Mouse (Mus musculus): ENCODE measurements around the gene Acad12. TPM values are rescaled to one million over a fixed set of nuclear protein-coding genes. Genes with fewer than 3 reads are reported as not detected.

Gene Acad12
- polyA plus RNA-seq, 1 experiment from 2014 or later: 6.7 TPM

DNA sequence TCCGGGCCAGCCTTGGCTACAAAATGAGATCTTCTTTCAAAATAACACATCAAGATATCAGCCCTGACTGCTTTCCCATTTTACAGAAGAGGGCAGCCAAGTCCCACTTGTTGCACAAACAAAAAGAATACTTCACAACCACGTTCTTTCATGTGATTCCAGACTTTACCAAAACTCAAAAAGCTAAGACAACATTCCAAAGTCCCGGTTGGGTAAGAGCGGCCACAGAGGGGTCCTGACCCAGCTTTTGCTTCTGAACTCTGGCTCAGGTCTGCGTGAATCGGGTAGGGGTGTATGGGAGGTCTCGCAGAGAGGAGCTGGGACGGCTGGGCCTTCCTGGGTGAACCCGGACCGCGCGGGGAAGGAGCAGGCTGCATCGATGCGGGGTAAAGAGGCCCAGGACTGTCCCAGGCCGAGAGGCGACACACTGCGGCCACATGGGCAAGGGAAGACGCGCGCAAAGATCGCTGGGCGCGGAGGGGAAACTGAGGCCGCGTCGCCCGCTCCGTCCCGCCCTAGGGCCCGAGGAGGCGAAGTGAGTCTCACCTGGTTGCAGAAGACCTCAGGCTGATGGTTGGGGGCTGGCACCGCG lies 25.8 kb downstream of the Acad12 start:
- H3K4me1 ChIP-seq (ENCODE audit: control insufficient read depth, insufficient read depth, low read length): peaks cover 11% of the 10 kb centered on the region
- H3K27me3 ChIP-seq (ENCODE audit: control insufficient read depth, insufficient read depth, low read length): no peaks in the 10 kb centered on the region
- peak overlapping the region; percentile 86 for H3K9ac ChIP-seq (ENCODE audit: low read length)
- peak overlapping the region; percentile 84 for H3K4me3 ChIP-seq (ENCODE audit: low read length)
- H3K4me2 ChIP-seq (ENCODE audit: low read depth, low read length): peak overlapping the region; percentile 98
- 5% methylated on average over 33 of the region's 33 CpGs for WGBS
- peak; percentile 50 for ATAC-seq (replicated peaks; ENCODE audit: extremely low read depth, insufficient read depth, low FRiP score)
- H3K36me3 ChIP-seq (ENCODE audit: control insufficient read depth, insufficient read depth): no peaks in the 10 kb centered on the region
- H3K27ac ChIP-seq (ENCODE audit: low read length): peak overlapping the region; percentile 40
- no peaks in the 10 kb centered on the region for H3K9me3 ChIP-seq (replicated peaks; ENCODE audit: control insufficient read depth, low read length)

DNA sequence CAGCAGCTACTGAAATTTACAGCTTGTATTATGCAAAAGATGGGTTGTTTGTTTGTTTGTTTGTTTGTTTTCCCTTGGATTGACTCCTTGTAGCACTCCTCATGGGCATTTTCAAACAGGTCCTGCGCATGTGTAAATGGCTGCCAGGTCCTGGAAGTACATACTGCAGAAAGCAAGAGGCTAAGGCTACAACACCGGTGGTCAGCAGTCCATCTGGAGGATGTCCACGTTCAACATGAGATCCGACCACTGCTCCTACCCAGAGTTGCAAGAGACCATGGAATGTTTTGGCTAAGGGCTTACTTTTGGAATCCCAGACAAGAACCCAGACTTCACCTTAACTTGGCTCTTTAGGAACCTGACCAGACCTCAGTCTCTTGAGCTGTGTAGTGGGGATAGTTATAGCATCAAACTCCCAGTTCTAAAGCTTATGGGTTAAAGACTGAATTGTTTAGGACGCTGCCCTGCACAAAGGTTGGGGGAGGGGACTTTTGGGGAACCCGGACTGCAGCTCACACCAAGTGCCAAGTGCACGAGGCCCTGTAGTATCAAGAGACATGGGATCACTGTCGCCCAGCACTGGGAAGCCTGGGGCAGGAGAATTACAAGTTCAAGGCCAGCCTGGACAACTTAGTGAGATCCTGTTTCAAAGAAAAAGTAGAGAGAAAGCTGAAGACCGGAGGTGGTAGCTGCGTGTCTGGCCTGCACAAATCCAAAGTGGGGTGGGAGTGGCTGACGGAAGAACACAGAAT lies 26.5 kb downstream of the Acad12 start:
- Histone ChIP-seq H3K27ac (ENCODE audit: low read length) (no peak overlapping the region), H3K9me3 (replicated peaks; ENCODE audit: control insufficient read depth, low read length) (no peaks in the 10 kb centered on the region), H3K4me2 (ENCODE audit: low read depth, low read length) (peak overlapping the region; percentile 98), H3K4me1 (ENCODE audit: control insufficient read depth, insufficient read depth, low read length) (peaks cover 11% of the 10 kb centered on the region), H3K27me3 (ENCODE audit: control insufficient read depth, insufficient read depth, low read length) (no peaks in the 10 kb centered on the region), H3K9ac (ENCODE audit: low read length) (no peak overlapping the region), H3K4me3 (ENCODE audit: low read length) (peak overlapping the region; percentile 84), H3K36me3 (ENCODE audit: control insufficient read depth, insufficient read depth) (no peaks in the 10 kb centered on the region)
- 68% methylated on average over 11 of the region's 11 CpGs for WGBS
- no peak for ATAC-seq (replicated peaks; ENCODE audit: extremely low read depth, insufficient read depth, low FRiP score)

DNA sequence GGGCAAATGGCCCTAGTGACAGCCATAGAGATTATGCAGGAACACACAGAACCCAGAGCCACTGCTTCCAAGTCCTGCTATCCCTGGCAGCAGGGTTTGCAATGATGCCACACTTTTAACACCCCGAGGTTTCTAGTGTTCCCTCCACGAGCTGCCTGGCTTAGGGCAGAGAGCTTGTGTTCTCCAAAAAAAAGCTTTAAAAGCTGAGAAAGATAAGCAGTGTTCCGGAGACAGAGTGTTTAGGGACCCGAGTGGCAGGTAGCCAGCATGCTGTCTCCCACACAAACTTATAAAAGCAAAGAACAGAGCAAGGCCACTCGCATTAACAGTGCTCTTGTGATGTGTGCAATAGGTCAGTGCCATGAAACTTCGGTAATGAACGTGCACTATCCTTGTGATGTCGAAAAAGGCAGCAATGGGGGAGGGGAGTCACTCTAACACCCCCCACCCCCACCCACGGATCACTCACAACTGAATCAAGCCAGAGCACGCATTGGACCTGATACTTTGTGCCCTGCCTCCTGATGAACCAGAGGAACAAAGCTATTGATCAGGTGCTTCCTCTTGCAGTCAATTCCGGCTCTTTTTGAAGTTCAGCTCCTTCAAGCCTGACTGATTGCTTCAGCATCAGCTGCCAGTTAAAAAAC lies 27.2 kb downstream of the Acad12 start:
- H3K4me1 ChIP-seq (ENCODE audit: control insufficient read depth, insufficient read depth, low read length): peaks cover 16% of the 10 kb centered on the region
- no peaks in the 10 kb centered on the region for H3K9me3 ChIP-seq (replicated peaks; ENCODE audit: control insufficient read depth, low read length)
- no peak for ATAC-seq (replicated peaks; ENCODE audit: extremely low read depth, insufficient read depth, low FRiP score)
- no peaks in the 10 kb centered on the region for H3K27me3 ChIP-seq (ENCODE audit: control insufficient read depth, insufficient read depth, low read length)
- peak overlapping the region; percentile 35; the same call in 1 of the 2 replicates for H3K4me2 ChIP-seq (ENCODE audit: low read depth, low read length)
- no peak overlapping the region for H3K4me3 ChIP-seq (ENCODE audit: low read length)
- no peak overlapping the region for H3K9ac ChIP-seq (ENCODE audit: low read length)
- H3K36me3 ChIP-seq (ENCODE audit: control insufficient read depth, insufficient read depth): no peaks in the 10 kb centered on the region
- WGBS: 49% methylated on average over 11 of the region's 11 CpGs
- H3K27ac ChIP-seq (ENCODE audit: low read length): no peak overlapping the region

DNA sequence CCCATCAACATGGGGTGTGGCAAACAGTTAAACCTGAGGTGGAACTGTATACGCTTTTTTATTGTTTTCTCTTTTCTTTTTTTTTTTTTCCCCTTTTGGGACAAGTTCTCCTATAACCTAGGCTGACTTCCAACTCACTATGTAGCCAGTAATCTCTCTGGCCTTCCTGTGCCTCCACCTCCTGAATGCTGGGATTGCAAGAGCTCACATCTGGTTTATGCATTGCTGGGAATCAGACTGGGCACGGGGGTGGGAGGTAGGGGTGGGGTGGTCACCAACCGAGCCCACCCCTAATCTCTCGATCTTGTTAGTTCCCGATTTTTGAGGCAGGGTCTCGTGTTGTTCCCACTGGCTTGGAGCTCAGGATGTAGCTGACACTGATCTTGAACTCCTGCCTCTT lies 28.8 kb downstream of the Acad12 start:
- H3K4me3 ChIP-seq (ENCODE audit: low read length): no peak overlapping the region
- no peaks in the 10 kb centered on the region for H3K27me3 ChIP-seq (ENCODE audit: control insufficient read depth, insufficient read depth, low read length)
- ATAC-seq (replicated peaks; ENCODE audit: extremely low read depth, insufficient read depth, low FRiP score): no peak
- no peak overlapping the region for H3K27ac ChIP-seq (ENCODE audit: low read length)
- WGBS: 74% methylated on average over 6 of the region's 6 CpGs
- H3K9me3 ChIP-seq (replicated peaks; ENCODE audit: control insufficient read depth, low read length): no peaks in the 10 kb centered on the region
- H3K9ac ChIP-seq (ENCODE audit: low read length): no peak overlapping the region
- no peak overlapping the region for H3K4me2 ChIP-seq (ENCODE audit: low read depth, low read length)
- H3K4me1 ChIP-seq (ENCODE audit: control insufficient read depth, insufficient read depth, low read length): peaks cover 17% of the 10 kb centered on the region
- no peaks in the 10 kb centered on the region for H3K36me3 ChIP-seq (ENCODE audit: control insufficient read depth, insufficient read depth)

DNA sequence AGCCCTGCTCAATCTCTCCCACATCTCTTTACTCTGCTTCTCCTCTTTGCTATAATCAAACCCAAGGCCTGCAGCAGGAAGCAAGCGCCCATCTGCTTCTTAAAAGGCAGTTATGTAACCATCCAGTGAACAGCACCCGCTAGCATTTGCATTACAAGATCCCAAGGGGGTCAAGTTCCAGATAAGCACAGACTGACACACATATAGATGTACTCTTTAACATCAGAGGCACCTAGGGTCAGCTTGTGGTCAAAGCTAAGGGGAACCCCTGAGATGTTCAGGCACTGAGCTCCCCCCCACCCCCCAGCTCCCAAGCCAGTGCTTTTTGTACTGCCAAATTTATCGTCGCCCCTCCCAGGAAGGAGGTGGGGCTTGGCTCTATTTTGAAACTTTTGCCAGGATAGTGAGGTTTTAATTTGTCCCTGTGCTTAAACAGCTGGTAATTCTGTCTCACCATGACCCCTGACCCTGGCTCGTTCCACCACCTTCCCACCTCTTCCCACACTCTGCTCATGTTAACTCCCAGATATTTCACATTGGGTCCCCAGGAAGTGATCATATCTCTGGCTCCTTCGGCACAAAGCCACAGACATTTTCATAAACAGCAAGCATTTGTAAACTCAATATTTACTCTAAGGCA lies 32.2 kb downstream of the Acad12 start:
- WGBS: 46% methylated on average over 6 of the region's 6 CpGs
- no peaks in the 10 kb centered on the region for H3K27me3 ChIP-seq (ENCODE audit: control insufficient read depth, insufficient read depth, low read length)
- peaks cover 19% of the 10 kb centered on the region for H3K4me1 ChIP-seq (ENCODE audit: control insufficient read depth, insufficient read depth, low read length)
- no peak overlapping the region for H3K4me3 ChIP-seq (ENCODE audit: low read length)
- H3K36me3 ChIP-seq (ENCODE audit: control insufficient read depth, insufficient read depth): no peaks in the 10 kb centered on the region
- H3K27ac ChIP-seq (ENCODE audit: low read length): peak overlapping the region; percentile 36; the same call in 1 of the 2 replicates
- no peak overlapping the region for H3K9ac ChIP-seq (ENCODE audit: low read length)
- no peaks in the 10 kb centered on the region for H3K9me3 ChIP-seq (replicated peaks; ENCODE audit: control insufficient read depth, low read length)
- ATAC-seq (replicated peaks; ENCODE audit: extremely low read depth, insufficient read depth, low FRiP score): no peak
- peak overlapping the region; percentile 4; the same call in 1 of the 2 replicates for H3K4me2 ChIP-seq (ENCODE audit: low read depth, low read length)

DNA sequence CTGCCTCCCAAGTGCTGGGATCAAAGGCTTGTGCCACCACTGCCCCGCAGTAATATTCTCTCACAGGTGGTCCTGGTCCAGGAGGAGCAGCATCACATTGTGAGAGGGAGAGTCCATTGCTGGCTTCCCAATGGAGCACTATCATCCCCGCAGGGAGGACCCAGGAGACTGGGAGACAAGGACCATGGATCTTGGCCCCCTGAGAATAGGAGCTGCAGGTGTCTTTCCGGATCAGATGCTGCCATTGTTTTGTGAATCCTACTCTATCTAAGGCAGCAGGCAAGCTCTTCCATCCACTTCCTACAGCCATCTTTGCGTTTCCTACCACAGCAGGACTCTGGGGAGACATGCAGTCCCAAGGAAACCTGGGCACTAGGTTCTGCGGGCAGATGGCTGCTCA lies 33.0 kb downstream of the Acad12 start:
- no peak for ATAC-seq (replicated peaks; ENCODE audit: extremely low read depth, insufficient read depth, low FRiP score)
- Histone ChIP-seq H3K4me3 (ENCODE audit: low read length) (no peak overlapping the region), H3K9me3 (replicated peaks; ENCODE audit: control insufficient read depth, low read length) (no peaks in the 10 kb centered on the region), H3K4me1 (ENCODE audit: control insufficient read depth, insufficient read depth, low read length) (peaks cover 18% of the 10 kb centered on the region), H3K9ac (ENCODE audit: low read length) (no peak overlapping the region), H3K4me2 (ENCODE audit: low read depth, low read length) (no peak overlapping the region), H3K27me3 (ENCODE audit: control insufficient read depth, insufficient read depth, low read length) (no peaks in the 10 kb centered on the region), H3K36me3 (ENCODE audit: control insufficient read depth, insufficient read depth) (no peaks in the 10 kb centered on the region), H3K27ac (ENCODE audit: low read length) (no peak overlapping the region)
- 83% methylated on average over 5 of the region's 5 CpGs for WGBS

DNA sequence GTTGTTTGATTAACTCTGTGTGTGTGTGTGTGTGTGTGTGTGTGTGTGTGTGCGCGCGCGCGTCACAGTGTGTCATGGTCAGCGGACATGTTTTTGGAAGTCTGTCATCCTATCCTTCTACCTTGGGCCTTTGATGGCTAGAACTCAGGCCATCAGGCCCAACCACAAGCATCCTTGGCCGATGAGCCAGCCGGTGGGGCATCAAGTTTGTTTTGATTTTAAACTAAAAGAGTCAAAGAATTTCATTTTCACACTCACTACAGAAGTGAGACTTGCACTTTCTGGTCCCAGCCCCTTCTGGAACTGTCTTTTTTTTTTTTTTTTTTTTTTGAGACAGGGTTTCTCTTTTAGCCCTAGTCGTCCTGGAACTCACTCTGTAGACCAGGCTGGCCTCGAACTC lies 33.7 kb downstream of the Acad12 start:
- Histone ChIP-seq H3K9ac (ENCODE audit: low read length) (no peak overlapping the region), H3K9me3 (replicated peaks; ENCODE audit: control insufficient read depth, low read length) (no peaks in the 10 kb centered on the region), H3K36me3 (ENCODE audit: control insufficient read depth, insufficient read depth) (no peaks in the 10 kb centered on the region), H3K4me2 (ENCODE audit: low read depth, low read length) (no peak overlapping the region), H3K4me1 (ENCODE audit: control insufficient read depth, insufficient read depth, low read length) (peaks cover 18% of the 10 kb centered on the region), H3K27me3 (ENCODE audit: control insufficient read depth, insufficient read depth, low read length) (no peaks in the 10 kb centered on the region), H3K4me3 (ENCODE audit: low read length) (no peak overlapping the region), H3K27ac (ENCODE audit: low read length) (no peak overlapping the region)
- whole genome bisulfite sequencing: 94% methylated on average over 10 of the region's 10 CpGs
- no peak for ATAC-seq (replicated peaks; ENCODE audit: extremely low read depth, insufficient read depth, low FRiP score)

DNA sequence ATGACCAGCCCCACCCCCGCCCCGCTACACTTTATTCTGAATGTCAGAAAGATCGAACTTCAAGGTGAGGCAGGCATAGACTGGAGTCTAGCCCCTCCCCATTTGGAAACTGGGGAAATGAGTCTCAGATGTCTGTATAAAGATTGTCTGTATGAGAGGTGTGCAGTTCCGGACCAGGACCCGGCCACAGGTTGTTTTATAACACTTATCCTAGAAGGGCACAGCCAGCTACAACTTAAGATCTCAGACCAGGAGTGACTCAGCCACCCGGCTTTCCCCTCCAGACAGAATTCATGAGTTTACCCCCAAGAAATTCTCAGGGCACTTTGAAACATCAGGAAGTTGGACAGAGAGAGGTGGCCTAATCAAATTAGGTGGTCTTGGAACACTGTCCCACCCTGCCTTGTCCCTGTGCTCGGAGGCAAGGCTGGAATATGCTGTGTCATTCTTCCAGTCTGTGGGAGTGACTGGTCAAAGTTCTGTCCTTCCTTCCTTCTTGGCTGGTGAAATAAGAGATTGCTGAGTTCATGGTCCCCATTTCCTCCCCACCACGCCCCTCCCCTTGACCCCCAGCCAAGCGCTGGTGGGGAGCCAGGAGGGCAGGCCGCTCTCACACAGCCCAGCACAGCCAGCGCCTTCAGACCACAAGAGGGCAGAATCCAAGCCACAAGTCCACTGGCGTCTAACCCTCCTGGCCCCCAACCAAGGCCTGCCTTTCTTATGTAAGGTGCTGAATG lies 34.8 kb downstream of the Acad12 start:
- Histone ChIP-seq H3K36me3 (ENCODE audit: control insufficient read depth, insufficient read depth) (0 out of 2 replicates have a peak, but pooled peaks cover 7% of the 10 kb centered on the region), H3K27ac (ENCODE audit: low read length) (peak overlapping the region; percentile 67), H3K27me3 (ENCODE audit: control insufficient read depth, insufficient read depth, low read length) (no peaks in the 10 kb centered on the region), H3K9me3 (replicated peaks; ENCODE audit: control insufficient read depth, low read length) (no peaks in the 10 kb centered on the region), H3K4me3 (ENCODE audit: low read length) (no peak overlapping the region), H3K4me1 (ENCODE audit: control insufficient read depth, insufficient read depth, low read length) (peaks cover 18% of the 10 kb centered on the region), H3K4me2 (ENCODE audit: low read depth, low read length) (0 out of 2 replicates have a peak overlapping the region, but pooled peaks have one; percentile 16), H3K9ac (ENCODE audit: low read length) (no peak overlapping the region)
- ATAC-seq (replicated peaks; ENCODE audit: extremely low read depth, insufficient read depth, low FRiP score): peak; percentile 88
- WGBS: 43% methylated on average over 12 of the region's 12 CpGs

All from heart, embryonic 16.5 days (tissue).